Mouse (Mus musculus) brain, adult 10 weeks (tissue): ENCODE measurements around the gene Nts. TPM values are rescaled to one million over a fixed set of nuclear protein-coding genes. Genes with fewer than 3 reads are reported as not detected.

Source experiments
- polyA plus RNA-seq: library from polyadenylated mRNA; stranded (reverse); fragments of 350-450 nt; fragmentation: Illumina TruSeq; extraction: RNeasy Lipid Tissue Mini Kit (QIAGEN cat#74804); gene quantifications from one replicate; pipeline ENCODE4 v1.2.3, GENCODE M21; 2015; ENCODE audit warnings: low read depth, low replicate concordance

The Nts gene
- 10.9 TPM for polyA plus RNA-seq

DNA sequence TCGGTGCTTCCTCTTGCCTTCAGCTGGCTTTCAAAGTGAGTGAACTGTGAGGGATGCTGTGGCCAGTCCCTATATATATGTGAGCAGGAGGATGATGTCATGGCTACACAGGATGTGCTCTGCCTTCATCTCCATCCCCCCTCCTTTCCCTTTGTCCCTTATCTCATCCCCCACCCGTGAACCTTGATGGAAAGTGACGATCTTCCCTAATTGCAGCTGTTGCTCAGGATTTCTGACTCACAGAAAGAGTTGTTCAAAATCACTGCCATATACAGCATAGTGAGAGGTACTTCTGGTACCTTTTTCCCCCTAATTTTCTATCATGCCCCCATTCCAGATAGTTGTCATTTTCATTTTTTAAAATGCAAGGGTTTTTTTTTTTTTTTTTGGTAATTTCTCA lies at the start of gene Nts:
Gene Nts (minus strand): TSS at position 101 of the 400 bp plus-strand sequence.

DNA sequence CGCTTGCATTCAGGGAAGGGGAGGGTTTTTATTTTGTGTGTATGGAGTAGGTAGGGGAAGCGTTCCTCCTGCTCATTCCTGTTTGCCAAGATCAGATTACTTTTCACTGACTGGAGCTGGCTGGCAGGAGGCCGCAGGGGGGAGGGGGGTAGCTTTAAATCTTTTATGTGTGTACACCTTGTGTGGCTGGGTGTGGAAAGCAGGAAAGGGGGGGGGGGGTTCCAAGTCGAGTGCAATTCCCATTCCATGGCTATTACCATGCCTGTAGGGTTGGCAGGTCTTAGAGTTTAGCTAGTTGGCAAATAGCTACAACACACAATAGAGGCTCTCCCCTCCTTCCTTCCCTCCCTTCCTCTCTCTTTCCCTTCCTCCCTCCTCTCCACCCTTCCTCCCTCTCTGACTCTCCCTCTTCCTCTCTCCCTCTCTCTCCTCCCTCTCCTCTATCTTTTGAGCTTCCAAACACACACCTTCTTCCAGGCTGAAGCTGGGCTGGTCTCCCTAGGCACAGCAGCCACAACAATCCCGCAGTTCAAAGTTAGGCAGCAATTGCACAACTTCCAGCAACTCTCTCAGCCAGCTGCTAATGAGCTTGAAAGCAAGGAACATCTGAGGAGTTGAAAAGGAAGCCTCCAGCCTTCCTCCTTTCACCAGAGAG lies 21.6 kb upstream of the Nts start, which contains the start of gene Rassf9:
Gene Rassf9 (plus strand): TSS at position 416 of the 655 bp plus-strand sequence.

Other genes starting within 250 kb of the Nts start
- gene Rassf9, start 21.7 kb upstream of the Nts start, polyA plus RNA-seq, result 2.2 TPM